Mouse (Mus musculus) midbrain, embryonic 16.5 days (tissue): Measurements from ENCODE around the gene Pip4k2a. TPM values are rescaled to one million over a fixed set of nuclear protein-coding genes. Genes with fewer than 3 reads are reported as not detected.

ENCODE experiments used
- ATAC-seq: fragments of 200-750 bp; cut with Nextera tagmentation; 2 replicates; pipeline ENCODE4 v1.8.0; 2017; ENCODE audit warnings: moderate TSS enrichment
- H3K27ac ChIP-seq: fragments of 300-500 bp; sonication (generic); 2 replicates; pipeline ENCODE4 v1.5.1; 2014; ENCODE audit warnings: mild to moderate bottlenecking, low read length, mixed read lengths
- H3K27me3 ChIP-seq: fragments of 300-500 bp; sonication (generic); 2 replicates; pipeline ENCODE4 v1.6.1; 2014; ENCODE audit warnings: low read depth, low read length, mixed read lengths; ENCODE audit not compliant: control insufficient read depth, insufficient read depth
- H3K36me3 ChIP-seq: fragments of 300-500 bp; sonication (generic); 2 replicates; pipeline ENCODE4 v1.6.1; 2014; ENCODE audit warnings: mild to moderate bottlenecking, low read length, moderate library complexity, mixed read lengths; ENCODE audit not compliant: control insufficient read depth, insufficient read depth
- H3K4me1 ChIP-seq: fragments of 300-500 bp; sonication (generic); 2 replicates; pipeline ENCODE4 v1.6.1; 2014; ENCODE audit warnings: mild to moderate bottlenecking, low read length, mixed read lengths; ENCODE audit not compliant: control insufficient read depth, insufficient read depth
- H3K4me2 ChIP-seq: fragments of 300-500 bp; sonication (generic); 2 replicates; pipeline ENCODE4 v1.6.1; 2014; ENCODE audit warnings: mild to moderate bottlenecking, low read length, mixed read lengths
- H3K4me3 ChIP-seq: fragments of 300-500 bp; sonication (generic); 2 replicates; pipeline ENCODE4 v1.5.1; 2014; ENCODE audit warnings: low read depth, mild to moderate bottlenecking, low read length, moderate library complexity, mixed read lengths
- H3K9ac ChIP-seq: fragments of 300-500 bp; sonication (generic); 2 replicates; pipeline ENCODE4 v1.6.1; 2014; ENCODE audit warnings: low read depth, low read length, mixed read lengths
- H3K9me3 ChIP-seq: fragments of 300-500 bp; sonication (generic); replicated peaks from 2 replicates; pipeline ENCODE4 v1.6.1; 2014; ENCODE audit warnings: mild to moderate bottlenecking, low read length, mixed read lengths; ENCODE audit not compliant: control insufficient read depth, poor library complexity, severe bottlenecking
- WGBS: fragments of 180-500 bp; shearing (Covaris S2); extraction: QIAGEN DNeasy Blood & Tissue Kit; methylation state at CpG from one replicate; pipeline ENCODE4 v1.1.7; 2014; 5-methylcytosine and 5-hydroxymethylcytosine counted together
- polyA plus RNA-seq: library from polyadenylated mRNA; unstranded; fragments of >200 nt; fragmentation: Nextera tagmentation; extraction: Ambion mirVana; gene quantifications from 2 replicates; pipeline ENCODE4 v1.2.1, GENCODE M21; 2015

Pip4k2a gene
- polyA plus RNA-seq, 1 experiment from 2014 or later, result 10.0 TPM

DNA sequence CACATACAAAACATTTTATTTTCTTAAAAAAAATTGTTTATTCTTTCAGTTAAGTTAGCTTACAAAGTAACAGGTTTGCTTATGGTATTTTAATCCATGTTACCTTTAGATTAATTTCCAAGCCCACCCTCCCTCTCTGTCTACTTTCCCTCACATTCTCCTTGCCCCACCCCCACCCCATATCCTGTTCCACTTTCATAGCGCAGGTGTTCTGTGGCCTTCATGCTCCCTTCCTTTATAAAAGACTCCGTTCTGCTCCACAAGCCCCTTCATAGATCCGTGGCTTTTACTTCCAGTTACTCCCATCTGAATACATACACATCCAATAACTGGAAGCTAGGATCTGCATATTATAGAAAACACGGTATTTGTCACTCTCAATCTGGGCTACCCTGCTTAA lies 9.7 kb upstream of the Pip4k2a start:
- WGBS, result 68% methylated on average over 4 of the region's 4 CpGs
- Histone ChIP-seq H3K4me2 (no peak overlapping the region), H3K9me3 (no peaks in the 10 kb centered on the region), H3K27me3 (no peaks in the 10 kb centered on the region), H3K9ac (no peak overlapping the region), H3K4me3 (no peak overlapping the region), H3K4me1 (no peaks in the 10 kb centered on the region), H3K27ac (no peak overlapping the region), H3K36me3 (no peaks in the 10 kb centered on the region)
- no peak for ATAC-seq

GRCm38 (mm10) chr2:19006124-19006523 lies 8.2 kb upstream of the Pip4k2a start:
- 87% methylated on average over 7 of the region's 7 CpGs for WGBS
- Histone ChIP-seq H3K36me3 (no peaks in the 10 kb centered on the region), H3K9ac (no peak overlapping the region), H3K4me3 (no peak overlapping the region), H3K27me3 (no peaks in the 10 kb centered on the region), H3K27ac (no peak overlapping the region), H3K9me3 (no peaks in the 10 kb centered on the region), H3K4me1 (no peaks in the 10 kb centered on the region), H3K4me2 (no peak overlapping the region)
- ATAC-seq, result no peak

DNA sequence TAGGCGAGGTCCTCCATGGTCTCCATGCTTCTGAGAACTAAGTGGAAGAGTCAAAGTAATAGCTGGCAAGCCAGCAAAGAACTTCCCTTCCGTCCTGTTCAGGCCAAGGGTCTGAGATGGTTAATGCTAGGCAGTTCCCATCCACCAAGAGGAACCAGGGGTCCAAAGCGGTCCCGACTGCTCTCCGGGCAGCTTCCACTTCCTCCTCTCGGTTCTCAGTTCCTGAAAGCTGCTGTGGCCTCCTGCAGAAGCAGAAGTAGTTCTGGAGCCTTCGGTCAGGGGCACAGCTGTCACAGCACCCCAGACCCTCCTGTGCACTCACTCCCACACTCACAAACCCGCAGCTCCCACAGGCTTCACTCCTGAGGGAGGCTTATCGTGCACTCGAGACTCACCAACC lies 6.9 kb upstream of the Pip4k2a start:
- Histone ChIP-seq H3K9ac (no peak overlapping the region), H3K36me3 (no peaks in the 10 kb centered on the region), H3K4me3 (no peak overlapping the region), H3K4me1 (no peaks in the 10 kb centered on the region), H3K27ac (no peak overlapping the region), H3K27me3 (no peaks in the 10 kb centered on the region), H3K4me2 (no peak overlapping the region), H3K9me3 (no peaks in the 10 kb centered on the region)
- no peak for ATAC-seq
- whole genome bisulfite sequencing, result 76% methylated on average over 10 of the region's 10 CpGs

GRCm38 (mm10) chr2:18999395-18999794 lies 1.5 kb upstream of the Pip4k2a start:
- ATAC-seq, result no peak
- H3K4me3 ChIP-seq, result no peak overlapping the region
- H3K4me2 ChIP-seq, result no peak overlapping the region
- H3K9ac ChIP-seq, result no peak overlapping the region
- no peaks in the 10 kb centered on the region for H3K36me3 ChIP-seq
- no peaks in the 10 kb centered on the region for H3K9me3 ChIP-seq
- 87% methylated on average over 2 of the region's 2 CpGs for WGBS
- H3K27me3 ChIP-seq, result no peaks in the 10 kb centered on the region
- H3K27ac ChIP-seq, result no peak overlapping the region
- peaks cover 14% of the 10 kb centered on the region for H3K4me1 ChIP-seq

- Histone ChIP-seq H3K27me3 (no peaks in the 10 kb centered on the region), H3K9ac (peak overlapping the region; percentile 79), H3K36me3 (no peaks in the 10 kb centered on the region), H3K9me3 (no peaks in the 10 kb centered on the region), H3K27ac (peak overlapping the region; percentile 79), H3K4me3 (peak overlapping the region; percentile 58), H3K4me1 (peaks cover 14% of the 10 kb centered on the region), H3K4me2 (peak overlapping the region; percentile 88)
- peak; percentile 79 for ATAC-seq
- WGBS, result under 1% methylated on average over 46 of the region's 46 CpGs
Observed at GRCm38 (mm10) chr2:18997387-18997971, 447 bp downstream of the Pip4k2a start.

GRCm38 (mm10) chr2:18996451-18997211 lies 1.3 kb downstream of the Pip4k2a start:
- Histone ChIP-seq H3K9ac (peak overlapping the region; percentile 79), H3K27ac (no peak overlapping the region), H3K4me2 (peak overlapping the region; percentile 88), H3K27me3 (no peaks in the 10 kb centered on the region), H3K4me1 (peaks cover 14% of the 10 kb centered on the region), H3K36me3 (no peaks in the 10 kb centered on the region), H3K9me3 (0 out of 2 replicates have a peak, but pooled peaks cover 2% of the 10 kb centered on the region), H3K4me3 (peak overlapping the region; percentile 58)
- ATAC-seq, result no peak
- WGBS, result 1% methylated on average over 25 of the region's 25 CpGs

- Histone ChIP-seq H3K4me3 (no peak overlapping the region), H3K9me3 (peaks cover 10% of the 10 kb centered on the region; the same call in 1 of the 2 replicates), H3K4me2 (no peak overlapping the region), H3K27me3 (no peaks in the 10 kb centered on the region), H3K9ac (no peak overlapping the region), H3K4me1 (peaks cover 9% of the 10 kb centered on the region), H3K27ac (no peak overlapping the region), H3K36me3 (no peaks in the 10 kb centered on the region)
- WGBS, result 86% methylated on average over 7 of the region's 7 CpGs
- ATAC-seq, result no peak
Observed at GRCm38 (mm10) chr2:18992512-18993510, 5.1 kb downstream of the Pip4k2a start.

DNA sequence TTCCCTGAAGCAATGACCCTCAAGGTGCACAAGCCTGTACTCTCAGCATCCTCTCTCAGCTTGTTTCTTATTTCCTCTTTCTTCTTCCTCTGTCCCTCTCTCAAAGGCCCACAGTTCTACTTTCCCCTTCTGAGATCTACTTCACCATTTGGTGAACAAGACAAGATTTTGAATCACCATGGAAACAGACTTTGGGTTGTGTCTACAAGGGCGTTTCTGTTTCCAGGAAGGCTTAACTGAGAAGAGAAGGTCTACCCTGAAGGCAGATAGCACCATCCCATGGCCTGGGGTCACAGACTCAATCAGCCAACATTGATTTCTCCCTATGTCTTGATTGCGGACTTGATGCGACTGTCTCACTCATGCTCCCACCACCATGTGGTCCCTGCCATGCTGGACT lies 9.0 kb downstream of the Pip4k2a start:
- H3K4me3 ChIP-seq, result no peak overlapping the region
- no peak overlapping the region for H3K27ac ChIP-seq
- peaks cover 10% of the 10 kb centered on the region; the same call in 1 of the 2 replicates for H3K9me3 ChIP-seq
- no peak for ATAC-seq
- no peaks in the 10 kb centered on the region for H3K36me3 ChIP-seq
- WGBS, result 87% methylated on average over 3 of the region's 3 CpGs
- H3K9ac ChIP-seq, result no peak overlapping the region
- no peak overlapping the region for H3K4me2 ChIP-seq
- no peaks in the 10 kb centered on the region for H3K27me3 ChIP-seq
- H3K4me1 ChIP-seq, result no peaks in the 10 kb centered on the region
